Mouse (Mus musculus) urinary bladder, postnatal 4 days (tissue): ENCODE results near the gene Hook1.
"Not testable (repeated sequence)": the region's sequence is repeated elsewhere in the genome, so short reads cannot be mapped to it uniquely, and the experiment has no call there.

Experiments
- DNase-seq, 2 experiments: peaks; one replicate each; pipeline ENCODE4 v3.0.0; 2021 to 2022; ENCODE audit warnings: low spot score in 2 of 2

Gene Hook1

DNA sequence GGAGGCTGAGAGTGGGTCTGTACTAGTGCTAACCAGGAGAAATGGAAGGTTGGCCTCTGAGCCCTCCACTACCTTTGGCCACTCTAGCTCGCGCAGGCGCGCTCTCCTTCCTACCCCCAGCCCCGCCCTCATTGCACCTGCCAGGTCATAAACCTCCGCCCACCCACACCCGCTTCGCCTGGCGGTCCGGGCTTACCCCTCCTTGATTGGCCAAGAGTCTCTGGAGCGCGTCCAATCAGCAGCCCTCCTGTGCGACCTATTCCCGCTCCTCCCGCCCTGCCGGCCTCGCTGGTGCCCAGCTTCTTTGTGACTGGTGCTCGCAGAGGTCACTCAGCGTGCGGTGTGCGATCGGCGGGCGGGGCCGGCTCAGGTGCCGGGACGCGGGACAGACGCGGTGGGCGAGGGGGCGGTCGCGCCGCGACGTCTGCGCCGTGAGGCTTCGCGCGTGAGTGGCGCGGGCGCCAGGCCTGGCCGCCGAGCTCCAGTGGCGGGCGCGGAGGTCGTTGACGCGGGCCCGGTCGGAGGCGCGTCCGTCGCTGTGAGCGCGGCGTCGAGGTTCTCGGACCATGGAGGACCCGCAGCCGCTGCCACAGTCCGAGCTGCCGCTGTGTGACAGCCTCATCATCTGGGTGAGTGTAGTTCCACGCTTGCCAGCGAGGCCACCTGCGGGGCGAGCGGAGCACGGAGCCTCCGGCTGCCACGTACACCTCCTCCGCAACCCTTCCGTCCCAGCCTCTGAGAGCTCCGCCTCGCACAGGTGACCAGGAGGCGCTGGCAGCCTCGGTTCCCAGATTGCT lies at the start of gene Hook1:
TSS of gene Hook1 (plus strand) at position 313 of the 797 bp plus-strand sequence.
- DNase-seq = peak; percentile 87 to 92

DNA sequence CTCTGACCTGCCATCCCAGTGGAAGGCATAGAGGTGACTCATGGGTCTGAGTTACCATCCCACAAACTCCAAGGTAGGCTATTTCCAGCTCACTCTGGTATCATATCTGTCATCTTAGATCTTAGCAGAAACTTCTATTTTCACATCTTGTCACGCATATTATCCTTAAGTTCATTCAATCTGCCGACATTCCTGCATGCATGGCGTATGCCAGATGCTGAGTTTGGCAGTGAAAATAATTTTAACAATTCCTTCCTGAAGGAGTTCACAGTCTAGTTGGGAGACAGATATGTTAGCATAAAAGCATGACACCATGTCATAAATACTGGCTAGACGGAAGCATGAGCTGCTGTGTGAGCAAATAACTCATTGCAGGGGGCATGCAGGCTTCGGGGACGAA lies 49.3 kb upstream of the Hook1 start:
- no peak for DNase-seq

DNA sequence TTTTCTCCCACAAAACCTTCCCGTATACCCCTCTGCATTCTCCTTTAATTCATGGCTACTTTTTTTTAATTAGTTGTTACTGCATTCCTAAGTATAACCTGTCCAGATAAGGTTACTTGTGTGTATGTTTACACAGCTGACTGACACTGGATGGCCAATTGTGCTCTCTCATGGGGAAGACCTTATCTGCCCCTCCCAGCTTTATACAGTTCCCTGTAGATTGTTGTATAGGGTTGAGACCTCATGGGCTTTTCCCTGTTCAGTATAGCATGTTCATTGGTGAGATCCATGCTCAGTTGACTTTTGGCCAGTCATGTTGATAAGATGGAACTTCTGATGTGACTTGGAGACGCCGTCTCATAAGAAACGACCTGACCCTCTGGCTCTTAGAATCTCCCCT lies 46.6 kb upstream of the Hook1 start:
- DNase-seq = no peak

DNA sequence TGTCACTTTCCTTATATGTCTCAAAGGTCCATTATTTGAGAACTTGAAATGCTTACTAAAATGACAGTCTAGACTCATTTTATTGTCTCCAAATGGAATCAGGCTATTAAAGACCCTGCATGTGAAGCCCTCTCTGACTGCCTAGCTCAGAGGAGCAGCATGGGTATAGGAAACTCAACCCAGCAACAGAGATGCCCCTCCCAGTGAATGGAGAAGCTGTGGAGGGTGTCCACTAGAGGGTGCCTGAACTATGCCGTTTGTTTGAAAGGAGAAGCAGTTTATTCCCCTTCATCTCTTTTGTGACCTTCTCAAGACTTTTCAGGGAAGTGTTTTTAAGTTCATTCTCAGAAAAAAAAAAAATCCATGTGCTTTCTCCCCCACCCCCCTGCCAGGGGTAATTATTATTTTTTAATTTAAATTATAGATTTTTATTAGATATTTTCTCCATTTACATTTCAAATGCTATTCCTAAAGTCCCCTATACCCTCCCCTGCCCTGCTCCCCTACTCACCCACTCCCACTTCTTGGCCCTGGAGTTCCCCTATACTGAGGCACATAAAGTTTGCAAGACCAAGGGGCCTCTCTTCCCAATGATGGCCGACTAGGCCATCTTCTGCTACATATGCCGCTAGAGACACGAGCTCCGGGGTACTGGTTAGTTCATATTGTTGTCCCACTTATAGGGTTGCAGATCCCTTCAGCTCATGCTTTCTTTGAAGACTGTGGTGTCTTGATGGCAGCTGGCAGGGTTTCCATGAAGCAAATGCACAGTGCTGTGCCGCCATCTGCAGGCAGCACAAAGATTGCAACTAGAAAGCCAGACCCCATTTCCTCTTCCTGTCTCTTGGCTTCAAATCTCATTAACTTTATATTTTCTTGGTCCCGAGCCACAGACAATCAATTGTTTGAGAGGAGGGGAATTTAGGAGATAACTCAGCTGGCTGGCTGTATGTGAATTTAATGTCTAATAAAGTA lies 42.5 kb upstream of the Hook1 start:
- DNase-seq = peak; percentile 51 to 70

DNA sequence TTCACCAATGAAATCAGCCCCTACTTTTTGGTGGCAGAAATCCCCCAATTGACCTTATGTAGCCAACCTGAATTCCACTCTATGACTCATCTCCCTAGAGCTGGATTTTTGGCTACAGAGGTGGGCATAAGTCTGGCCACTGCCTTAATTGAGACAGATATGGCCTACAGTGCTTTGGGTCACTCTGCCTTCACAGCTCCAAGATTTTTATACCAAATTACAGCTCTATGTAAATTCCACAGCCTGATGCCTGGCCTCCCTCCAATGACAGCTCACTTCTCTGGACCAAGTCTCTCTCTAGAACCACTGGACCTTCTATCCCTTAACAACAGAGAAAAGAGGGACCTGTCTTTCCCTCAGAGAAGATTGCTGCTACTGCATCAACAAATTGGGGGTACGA lies 38.2 kb upstream of the Hook1 start:
- DNase-seq = no peak

DNA sequence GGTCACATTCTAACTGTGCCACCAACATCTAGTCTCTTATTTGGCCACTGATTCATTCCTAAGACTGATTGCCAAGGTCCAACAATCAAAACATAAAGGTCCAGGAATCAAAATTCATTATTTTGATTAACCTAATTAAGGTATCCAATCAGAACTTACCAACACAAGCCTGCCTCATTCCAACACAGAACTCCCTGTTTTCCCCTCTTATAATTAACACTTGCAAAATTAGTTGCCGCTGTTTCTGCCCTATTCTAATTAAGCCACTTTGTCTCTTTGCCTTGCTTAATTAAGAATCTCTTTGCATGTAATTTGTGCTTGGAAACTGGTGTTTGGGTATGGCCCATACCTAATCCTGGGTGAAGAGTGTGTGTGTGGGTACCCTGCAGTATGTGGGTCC lies 37.1 kb upstream of the Hook1 start:
- no peak for DNase-seq

DNA sequence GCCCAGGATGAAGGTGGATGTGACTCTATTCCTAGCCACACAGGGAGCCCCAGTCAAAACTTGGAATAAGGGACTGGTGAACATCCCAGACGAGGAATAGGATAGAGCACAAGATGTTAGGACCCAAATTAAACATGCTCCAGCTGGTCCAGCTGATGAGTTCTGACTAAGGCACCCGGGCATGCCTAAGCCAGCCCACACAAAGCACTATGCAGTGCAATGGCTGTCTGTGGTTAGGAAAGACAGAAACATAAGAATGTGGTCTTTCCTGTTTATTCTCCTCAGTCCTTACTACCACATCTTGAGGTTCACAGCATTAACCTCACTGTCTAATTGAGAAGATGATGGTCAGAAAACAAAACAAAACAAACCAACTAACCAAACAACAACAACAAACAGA lies 35.7 kb upstream of the Hook1 start:
- no peak for DNase-seq

DNA sequence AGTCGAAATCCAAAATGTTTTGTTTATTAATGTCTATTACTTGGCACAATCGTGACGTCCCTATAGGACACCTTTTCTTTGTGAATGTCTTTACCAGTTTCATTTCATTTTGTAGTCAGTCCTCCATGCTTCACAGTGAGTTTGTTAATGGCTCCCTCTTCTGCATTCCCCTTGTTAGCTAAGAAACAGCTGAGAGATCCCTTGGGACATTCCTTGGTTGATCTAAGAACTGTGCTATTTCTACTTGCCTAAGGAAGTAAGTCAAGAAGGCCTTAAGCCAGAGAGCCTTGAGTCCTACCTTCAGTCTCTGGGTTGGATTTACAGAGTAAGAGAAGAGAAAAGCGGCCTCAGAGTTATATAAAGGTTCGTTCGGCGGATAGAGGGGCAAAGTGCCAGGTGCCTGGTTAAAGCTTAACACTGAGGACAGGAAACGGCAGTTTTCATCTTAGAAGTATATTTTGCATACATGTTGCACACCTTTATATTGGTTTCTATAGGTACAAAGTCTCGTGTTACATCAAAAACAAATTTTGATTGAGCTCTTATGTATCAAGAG lies 33.2 kb upstream of the Hook1 start:
- no peak for DNase-seq

DNA sequence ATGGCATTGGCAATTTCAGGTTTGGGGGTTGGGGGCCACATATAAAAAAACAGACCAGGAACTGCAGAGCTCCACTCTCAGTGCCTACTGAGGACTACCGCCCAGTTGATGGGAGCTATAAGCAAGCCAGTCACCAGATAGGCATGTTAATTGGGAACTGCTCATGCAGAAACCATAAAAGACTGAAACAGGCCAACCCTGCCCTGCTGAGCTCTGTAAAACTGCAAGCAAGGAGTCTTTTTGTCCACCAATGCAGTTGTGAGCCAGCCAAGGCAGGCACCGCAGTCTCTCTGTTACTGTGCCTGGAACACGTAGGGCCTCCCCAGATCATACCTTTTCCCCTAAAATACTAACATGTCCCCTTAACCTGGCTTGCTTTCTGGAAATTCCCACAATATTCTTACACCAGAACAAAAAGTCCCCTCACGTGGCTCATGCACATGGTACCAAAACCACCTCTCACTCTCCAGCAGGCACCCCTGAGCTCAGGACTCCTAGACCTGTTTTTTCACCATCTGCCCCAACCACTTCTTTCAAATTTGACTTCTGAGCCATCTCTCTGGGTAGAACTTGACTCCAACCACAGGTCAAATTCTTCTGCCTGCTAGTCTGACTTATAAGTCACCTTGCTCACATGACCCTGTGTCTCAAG lies 32.5 kb upstream of the Hook1 start:
- DNase-seq = no peak

DNA sequence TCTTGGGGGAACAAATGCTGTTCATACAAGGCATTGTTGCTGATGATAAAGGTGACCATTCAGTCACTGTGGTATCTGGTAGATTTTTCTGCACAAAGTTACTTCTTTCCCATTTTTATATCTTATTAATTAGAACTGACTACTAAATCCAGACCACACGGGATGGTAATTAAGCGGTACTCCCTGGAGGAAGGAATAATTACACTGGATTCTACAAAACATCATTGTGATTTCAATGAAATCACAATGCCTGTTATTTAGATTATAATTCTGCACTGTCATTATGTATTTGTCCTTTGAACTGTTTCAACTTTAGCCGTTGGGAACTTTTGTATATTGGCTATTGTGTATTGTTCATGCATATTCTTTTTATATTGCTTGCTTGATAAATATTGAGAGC lies 28.3 kb upstream of the Hook1 start:
- no peak for DNase-seq

DNA sequence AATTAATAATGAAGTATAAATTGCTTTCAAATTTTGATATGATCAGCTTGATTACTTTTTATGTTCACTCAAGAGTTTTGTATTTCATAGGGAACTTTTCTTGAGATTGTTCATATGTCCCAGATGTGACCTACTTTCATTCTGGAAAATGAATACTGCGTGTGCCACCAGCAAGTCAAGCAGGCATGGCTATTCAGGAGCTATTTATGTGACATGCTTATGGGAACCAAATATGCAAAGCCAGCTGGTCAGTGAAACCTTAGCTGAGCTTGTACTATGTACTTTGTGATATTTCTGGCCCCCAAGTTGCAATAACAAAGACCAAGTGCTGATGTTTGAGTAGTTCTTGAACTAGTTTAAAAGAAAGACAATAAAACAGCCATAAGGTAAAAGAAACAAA lies 19.1 kb upstream of the Hook1 start:
- DNase-seq = no peak

DNA sequence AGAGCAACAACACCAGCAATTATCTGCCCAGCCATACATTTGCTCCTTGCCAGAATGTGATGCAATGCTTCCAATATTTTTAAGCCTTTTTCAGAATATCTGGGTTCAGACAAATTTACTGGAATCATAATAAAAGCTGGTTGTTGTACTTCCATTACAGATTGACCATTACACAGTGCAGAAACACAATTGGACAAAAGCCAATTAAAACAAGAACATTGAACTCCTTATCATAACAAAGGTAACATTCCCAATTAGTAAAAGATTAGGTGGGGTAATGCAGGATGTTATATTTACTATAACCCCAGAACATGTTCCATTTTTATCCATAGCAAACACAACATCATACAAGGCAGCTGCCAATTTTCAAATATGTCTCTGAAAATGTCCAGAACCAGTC lies 13.7 kb upstream of the Hook1 start:
- DNase-seq = no peak

DNA sequence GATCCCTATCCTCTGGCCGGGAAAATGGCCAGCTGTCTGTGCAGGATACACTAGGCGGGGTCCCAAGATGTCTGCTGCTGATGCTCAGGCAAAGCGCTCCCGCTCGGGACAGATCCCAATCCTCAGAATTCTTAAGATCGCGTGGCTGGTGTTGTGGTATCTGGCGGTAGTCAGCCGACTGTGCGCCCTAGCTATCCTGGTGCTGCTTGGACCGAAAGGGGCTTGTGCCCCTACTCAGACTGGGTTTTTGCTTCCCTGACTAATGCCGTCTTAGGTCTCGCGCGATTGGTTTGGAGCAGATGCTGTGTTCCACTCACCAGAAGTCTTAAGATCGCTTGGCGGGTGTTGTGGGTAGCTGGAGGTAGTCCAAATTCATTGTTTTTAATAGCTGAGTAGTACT lies 15.2 kb downstream of the Hook1 start:
- DNase-seq = not testable (repeated sequence)

DNA sequence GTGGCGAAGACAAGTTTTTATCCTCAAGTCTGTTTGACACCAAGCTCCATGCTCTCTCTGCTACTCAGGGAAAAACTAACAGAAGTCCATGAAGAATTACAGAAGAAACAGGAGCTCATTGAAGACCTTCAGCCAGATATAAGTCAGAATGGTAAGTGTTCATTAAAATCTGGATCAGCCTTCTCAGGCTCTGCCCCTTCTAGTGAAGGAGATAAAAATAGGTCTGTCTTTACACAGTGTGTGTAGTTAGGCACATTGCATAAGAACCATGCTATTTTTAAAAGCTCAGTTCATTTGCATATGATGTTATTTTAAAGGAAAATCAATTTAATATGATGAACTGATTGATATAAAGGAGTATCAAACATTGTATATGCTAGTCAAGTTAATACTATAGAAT lies 49.8 kb downstream of the Hook1 start:
- no peak for DNase-seq

DNA sequence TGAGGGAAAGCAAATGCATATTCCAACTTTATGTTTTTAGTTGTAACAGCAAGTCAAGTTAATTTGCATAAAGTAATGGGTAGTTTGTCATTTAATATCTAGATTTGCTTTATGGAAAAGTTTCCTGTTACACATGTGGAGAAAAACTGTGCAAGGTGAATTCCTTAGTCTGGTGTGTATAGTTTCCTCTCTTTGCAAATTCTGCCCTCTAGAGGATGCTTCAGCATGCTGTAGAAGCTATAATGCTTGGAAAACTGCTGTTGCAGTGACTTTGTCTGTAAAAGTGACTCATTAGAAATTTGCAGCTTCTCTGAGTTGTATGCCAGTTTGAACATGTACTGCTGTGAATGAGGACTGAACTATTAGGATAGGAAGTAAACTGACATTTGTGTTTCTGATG lies 55.8 kb downstream of the Hook1 start:
- no peak for DNase-seq

DNA sequence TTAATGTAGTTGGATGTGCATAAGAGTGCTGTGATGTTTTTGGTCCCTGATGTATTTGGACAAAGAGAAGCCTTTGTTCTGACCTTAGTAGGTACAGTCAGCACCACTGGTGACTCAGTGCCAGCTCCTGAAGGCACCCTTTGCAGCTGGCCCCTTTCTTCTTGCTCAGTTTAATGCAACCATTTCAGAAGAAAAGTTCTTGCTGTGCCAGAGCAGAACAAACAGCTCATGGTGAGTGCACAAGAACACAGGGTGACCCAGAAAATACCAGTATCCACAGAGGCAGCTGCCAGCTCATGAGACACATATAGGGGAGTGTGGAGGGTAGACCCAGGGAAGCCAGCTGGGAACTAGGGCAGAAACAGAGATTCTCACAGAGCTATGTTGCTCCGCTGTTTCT lies 61.4 kb downstream of the Hook1 start:
- DNase-seq = no peak

DNA sequence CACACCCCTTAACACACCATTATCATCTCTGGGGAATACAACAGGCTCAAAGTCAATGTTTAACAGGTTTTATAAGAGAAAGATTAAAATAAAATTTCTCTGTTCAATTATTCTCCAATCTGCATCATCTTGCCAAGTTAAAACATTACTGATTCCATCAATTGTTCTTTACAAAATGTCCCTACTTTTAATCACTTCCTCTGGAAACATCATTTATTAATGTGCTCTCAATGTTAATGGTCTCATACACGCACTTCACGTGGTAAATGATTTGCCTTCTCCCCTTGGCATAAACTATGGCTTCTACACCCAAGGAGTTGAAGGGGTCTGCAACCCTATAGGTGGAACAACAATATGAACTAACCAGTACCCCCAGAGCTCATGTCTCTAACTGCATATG lies 93.1 kb downstream of the Hook1 start:
- DNase-seq = no peak

DNA sequence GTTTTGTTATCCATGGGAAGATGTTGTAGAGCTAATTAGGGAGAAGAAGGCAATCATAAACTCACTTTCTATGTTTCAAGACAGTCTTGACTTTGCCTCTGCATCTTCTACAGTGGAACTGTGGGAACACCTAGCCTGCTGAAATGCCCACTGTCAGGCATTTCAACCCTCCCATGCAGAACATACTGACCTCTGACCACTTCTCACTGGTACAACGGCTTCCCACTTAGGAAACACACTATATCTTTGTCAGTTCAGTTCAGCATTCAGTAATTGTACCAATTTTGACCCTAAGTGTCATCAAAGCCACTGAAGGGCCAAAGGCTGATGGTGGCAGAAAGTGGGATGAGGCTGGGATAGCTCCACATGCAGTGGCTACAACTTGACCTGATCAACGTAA lies 95.0 kb downstream of the Hook1 start:
- no peak for DNase-seq
